Mouse (Mus musculus): ENCODE measurements around the gene Cyb561a3. TPM values are rescaled to one million over a fixed set of nuclear protein-coding genes. Genes with fewer than 3 reads are reported as not detected.

Cyb561a3 gene
- polyA plus RNA-seq, 1 experiment: 21.7 TPM

- no peak overlapping the region for H3K4me2 ChIP-seq (ENCODE audit: low read depth)
- H3K27me3 ChIP-seq (ENCODE audit: control insufficient read depth, insufficient read depth, insufficient read length): no peaks in the 10 kb centered on the region
- peaks cover 7% of the 10 kb centered on the region for H3K36me3 ChIP-seq (ENCODE audit: control insufficient read depth, insufficient read depth)
- H3K79me2 ChIP-seq (ENCODE audit: control insufficient read depth, insufficient read depth): no peaks in the 10 kb centered on the region
- H3ac ChIP-seq (ENCODE audit: control insufficient read depth, insufficient read length): no peak overlapping the region
- no peak for TF ChIP-seq POLR2A (IDR thresholded peaks at IDR 0.05; ENCODE audit: insufficient read length, low read depth)
- TF ChIP-seq REST (IDR thresholded peaks at IDR 0.05; ENCODE audit: insufficient read depth, insufficient read length): no peak
- no peak for TF ChIP-seq POLR2AphosphoS2 (IDR thresholded peaks at IDR 0.05; ENCODE audit: insufficient read length, low read depth)
- TF ChIP-seq MYOD1 (IDR thresholded peaks at IDR 0.05; ENCODE audit: control insufficient read depth in 1 of 3, insufficient read length in 2 of 3, low read depth in 2 of 3): no peak
- no peak for TF ChIP-seq CEBPB (IDR thresholded peaks at IDR 0.05; ENCODE audit: insufficient read depth, poor library complexity, severe bottlenecking)
- TF ChIP-seq MAX (IDR thresholded peaks at IDR 0.05; ENCODE audit: low read depth): no peak
- TF ChIP-seq MYOG (IDR thresholded peaks at IDR 0.05; ENCODE audit: control insufficient read depth in 1 of 3, insufficient read depth in 1 of 3, insufficient read length in 2 of 3, low read depth in 2 of 3): no peak
- TF ChIP-seq USF1 (IDR thresholded peaks at IDR 0.05; ENCODE audit: low read depth): no peak
- TF ChIP-seq TCF3 (IDR thresholded peaks at IDR 0.05; ENCODE audit: insufficient read length, low read depth): no peak
- TF ChIP-seq SRF (IDR thresholded peaks at IDR 0.05; ENCODE audit: control insufficient read depth, insufficient read length, low read depth): no peak
- no peak for TF ChIP-seq TCF12 (IDR thresholded peaks at IDR 0.05; ENCODE audit: insufficient read depth, poor library complexity, severe bottlenecking)
- no peak overlapping the region for H3K4me3 ChIP-seq
These were observed 12.7 kb upstream of the Cyb561a3 start for GRCm38 (mm10) chr19:10564278-10564677.

- Histone ChIP-seq H3K4me2 (ENCODE audit: low read depth) (peak overlapping the region; percentile 43), H3K4me3 (no peak overlapping the region), H3K79me2 (ENCODE audit: control insufficient read depth, insufficient read depth) (no peaks in the 10 kb centered on the region), H3ac (ENCODE audit: control insufficient read depth, insufficient read length) (no peak overlapping the region), H3K36me3 (ENCODE audit: control insufficient read depth, insufficient read depth) (peaks cover 7% of the 10 kb centered on the region), H3K27me3 (ENCODE audit: control insufficient read depth, insufficient read depth, insufficient read length) (no peaks in the 10 kb centered on the region)
- TF ChIP-seq POLR2AphosphoS2 (IDR thresholded peaks at IDR 0.05; ENCODE audit: insufficient read length, low read depth): no peak
These were observed 11.8 kb upstream of the Cyb561a3 start for GRCm38 (mm10) chr19:10565217-10565616.

GRCm38 (mm10) chr19:10569627-10570026 lies 7.3 kb upstream of the Cyb561a3 start:
- no peaks in the 10 kb centered on the region for H3K79me2 ChIP-seq (ENCODE audit: control insufficient read depth, insufficient read depth)
- H3ac ChIP-seq (ENCODE audit: control insufficient read depth, insufficient read length): no peak overlapping the region
- TF ChIP-seq CEBPB (IDR thresholded peaks at IDR 0.05; ENCODE audit: insufficient read depth, poor library complexity, severe bottlenecking) (no peak), MYOD1 (IDR thresholded peaks at IDR 0.05; ENCODE audit: control insufficient read depth in 1 of 3, insufficient read length in 2 of 3, low read depth in 2 of 3) (peak in 1 of 3 experiments; percentile 57), MYOG (IDR thresholded peaks at IDR 0.05; ENCODE audit: control insufficient read depth in 1 of 3, insufficient read depth in 1 of 3, insufficient read length in 2 of 3, low read depth in 2 of 3) (peak in 1 of 3 experiments; percentile 8), E2F4 (IDR thresholded peaks at IDR 0.05; ENCODE audit: insufficient read depth) (no peak)
- H3K4me2 ChIP-seq (ENCODE audit: low read depth): no peak overlapping the region
- peaks cover 35% of the 10 kb centered on the region for H3K36me3 ChIP-seq (ENCODE audit: control insufficient read depth, insufficient read depth)
- H3K27me3 ChIP-seq (ENCODE audit: control insufficient read depth, insufficient read depth, insufficient read length): no peaks in the 10 kb centered on the region
- H3K4me3 ChIP-seq: no peak overlapping the region

GRCm38 (mm10) chr19:10580102-10580501 lies 3.1 kb downstream of the Cyb561a3 start:
- TF ChIP-seq MYOG (IDR thresholded peaks at IDR 0.05; ENCODE audit: control insufficient read depth in 1 of 3, insufficient read depth in 1 of 3, insufficient read length in 2 of 3, low read depth in 2 of 3): no peak

GRCm38 (mm10) chr19:10580761-10581160 lies 3.8 kb downstream of the Cyb561a3 start:
- no peak overlapping the region for H3ac ChIP-seq (ENCODE audit: control insufficient read depth, insufficient read length)

More at GRCm38 (mm10) chr19:10580102-10580501, 3.1 kb downstream of the Cyb561a3 start:
- Histone ChIP-seq H3K27me3 (ENCODE audit: control insufficient read depth, insufficient read depth, insufficient read length) (no peaks in the 10 kb centered on the region), H3K4me3 (no peak overlapping the region), H3K79me2 (ENCODE audit: control insufficient read depth, insufficient read depth) (peaks cover 32% of the 10 kb centered on the region), H3K4me2 (ENCODE audit: low read depth) (no peak overlapping the region), H3ac (ENCODE audit: control insufficient read depth, insufficient read length) (no peak overlapping the region), H3K36me3 (ENCODE audit: control insufficient read depth, insufficient read depth) (peaks cover under 1% of the 10 kb centered on the region)

More at GRCm38 (mm10) chr19:10580761-10581160, 3.8 kb downstream of the Cyb561a3 start:
- no peak overlapping the region for H3K4me2 ChIP-seq (ENCODE audit: low read depth)
- H3K79me2 ChIP-seq (ENCODE audit: control insufficient read depth, insufficient read depth): peaks cover 26% of the 10 kb centered on the region
- no peaks in the 10 kb centered on the region for H3K27me3 ChIP-seq (ENCODE audit: control insufficient read depth, insufficient read depth, insufficient read length)
- no peak for TF ChIP-seq POLR2AphosphoS2 (IDR thresholded peaks at IDR 0.05; ENCODE audit: insufficient read length, low read depth)
- TF ChIP-seq SRF (IDR thresholded peaks at IDR 0.05; ENCODE audit: control insufficient read depth, insufficient read length, low read depth): no peak
- no peak for TF ChIP-seq TCF12 (IDR thresholded peaks at IDR 0.05; ENCODE audit: insufficient read depth, poor library complexity, severe bottlenecking)
- no peak for TF ChIP-seq MYOD1 (IDR thresholded peaks at IDR 0.05; ENCODE audit: control insufficient read depth in 1 of 3, insufficient read length in 2 of 3, low read depth in 2 of 3)
- no peak for TF ChIP-seq REST (IDR thresholded peaks at IDR 0.05; ENCODE audit: insufficient read depth, insufficient read length)
- no peak for TF ChIP-seq E2F4 (IDR thresholded peaks at IDR 0.05; ENCODE audit: insufficient read depth)
- no peak for TF ChIP-seq MAX (IDR thresholded peaks at IDR 0.05; ENCODE audit: low read depth)
- no peak for TF ChIP-seq USF1 (IDR thresholded peaks at IDR 0.05; ENCODE audit: low read depth)
- TF ChIP-seq MYOG (IDR thresholded peaks at IDR 0.05; ENCODE audit: control insufficient read depth in 1 of 3, insufficient read depth in 1 of 3, insufficient read length in 2 of 3, low read depth in 2 of 3): no peak
- TF ChIP-seq TCF3 (IDR thresholded peaks at IDR 0.05; ENCODE audit: insufficient read length, low read depth): no peak
- no peak for TF ChIP-seq POLR2A (IDR thresholded peaks at IDR 0.05; ENCODE audit: insufficient read length, low read depth)
- no peak for TF ChIP-seq CEBPB (IDR thresholded peaks at IDR 0.05; ENCODE audit: insufficient read depth, poor library complexity, severe bottlenecking)
- no peak overlapping the region for H3K4me3 ChIP-seq
- no peaks in the 10 kb centered on the region for H3K36me3 ChIP-seq (ENCODE audit: control insufficient read depth, insufficient read depth)

Data from myocyte (in vitro differentiated cells).